Mouse (Mus musculus): ENCODE results near the gene Zpbp.

DNA sequence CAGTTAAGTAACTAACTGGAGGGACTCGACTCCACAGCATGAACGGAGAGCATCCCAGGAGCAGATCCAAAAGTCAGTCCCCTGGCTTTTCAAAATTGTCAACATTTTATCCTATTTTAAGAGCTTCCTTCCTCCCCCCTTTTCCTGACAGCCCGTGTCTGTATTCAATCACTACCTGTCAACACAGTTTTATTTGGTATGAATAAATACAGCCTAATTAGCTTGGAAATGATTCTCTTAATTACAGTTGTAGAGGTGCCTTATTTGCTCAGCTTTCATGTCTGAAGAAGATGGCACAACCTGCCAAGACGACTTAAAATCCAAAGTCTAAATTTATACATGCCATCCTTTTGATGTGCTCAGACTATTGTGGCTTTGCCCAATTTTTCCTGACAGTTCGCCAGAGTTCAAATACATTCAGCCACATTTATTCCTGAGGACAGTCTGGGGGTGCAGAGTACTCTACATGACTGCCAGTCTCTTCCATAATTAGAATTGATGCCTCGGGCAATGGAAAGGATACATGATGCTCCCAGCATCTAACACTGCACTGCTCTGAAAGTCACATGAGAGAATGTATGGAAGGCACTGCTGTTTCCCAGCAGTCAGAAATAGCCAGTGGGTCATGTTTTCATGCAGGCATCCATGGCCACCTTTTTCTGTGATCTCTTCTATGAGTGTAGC is 219.4 kb downstream of the Zpbp start:
- no peak for TF ChIP-seq TCF12 (IDR thresholded peaks at IDR 0.05; ENCODE audit: insufficient read depth, poor library complexity, severe bottlenecking)
- no peak for TF ChIP-seq E2F4 (IDR thresholded peaks at IDR 0.05; ENCODE audit: insufficient read depth)
- TF ChIP-seq POLR2A (IDR thresholded peaks at IDR 0.05; ENCODE audit: insufficient read length, low read depth): no peak
- TF ChIP-seq POLR2AphosphoS2 (IDR thresholded peaks at IDR 0.05; ENCODE audit: insufficient read length, low read depth): no peak
- TF ChIP-seq CEBPB (IDR thresholded peaks at IDR 0.05; ENCODE audit: insufficient read depth, poor library complexity, severe bottlenecking): no peak
- no peak for TF ChIP-seq USF1 (IDR thresholded peaks at IDR 0.05; ENCODE audit: low read depth)
- no peak for TF ChIP-seq MYOG (IDR thresholded peaks at IDR 0.05; ENCODE audit: control insufficient read depth in 1 of 3, insufficient read depth in 1 of 3, insufficient read length in 2 of 3, low read depth in 2 of 3)
- no peak for TF ChIP-seq MAX (IDR thresholded peaks at IDR 0.05; ENCODE audit: low read depth)
- no peak for TF ChIP-seq SRF (IDR thresholded peaks at IDR 0.05; ENCODE audit: control insufficient read depth, insufficient read length, low read depth)
- TF ChIP-seq MYOD1 (IDR thresholded peaks at IDR 0.05; ENCODE audit: control insufficient read depth in 1 of 3, insufficient read length in 2 of 3, low read depth in 2 of 3): no peak
